Mouse (Mus musculus): ENCODE results near the gene 6430628N08Rik.

6430628N08Rik gene

GRCm38 (mm10) chr4:115890066-115890465 lies 399 bp upstream of the 6430628N08Rik start:
- DNase-seq: no peak

- no peak for DNase-seq
These were observed 3.8 kb downstream of the 6430628N08Rik start for GRCm38 (mm10) chr4:115894281-115894680.

GRCm38 (mm10) chr4:115897901-115898631 lies 7.6 kb downstream of the 6430628N08Rik start:
- no peak for DNase-seq

- DNase-seq: peak; percentile 69
These were observed 12.4 kb downstream of the 6430628N08Rik start for GRCm38 (mm10) chr4:115902816-115903215.

GRCm38 (mm10) chr4:115904375-115904774 lies 13.9 kb downstream of the 6430628N08Rik start:
- no peak for DNase-seq

- DNase-seq: no peak
These were observed 15.2 kb downstream of the 6430628N08Rik start for GRCm38 (mm10) chr4:115905701-115906100.

GRCm38 (mm10) chr4:115906791-115907190 lies 16.3 kb downstream of the 6430628N08Rik start:
- no peak for DNase-seq

- DNase-seq: no peak
These were observed 17.5 kb downstream of the 6430628N08Rik start for GRCm38 (mm10) chr4:115907994-115908393.

GRCm38 (mm10) chr4:115908641-115909040 lies 18.2 kb downstream of the 6430628N08Rik start:
- no peak for DNase-seq

- DNase-seq: no peak
These were observed 21.1 kb downstream of the 6430628N08Rik start for GRCm38 (mm10) chr4:115911586-115911985.

GRCm38 (mm10) chr4:115919911-115920310 lies 29.4 kb downstream of the 6430628N08Rik start:
- DNase-seq: no peak

- DNase-seq: no peak
These were observed 32.2 kb downstream of the 6430628N08Rik start for GRCm38 (mm10) chr4:115922688-115923087.

- no peak for DNase-seq
These were observed 32.9 kb downstream of the 6430628N08Rik start for GRCm38 (mm10) chr4:115923262-115923880.

- no peak for DNase-seq
These were observed 37.2 kb downstream of the 6430628N08Rik start for GRCm38 (mm10) chr4:115927637-115928036.

- DNase-seq: no peak
These were observed 41.2 kb downstream of the 6430628N08Rik start for GRCm38 (mm10) chr4:115931556-115932088.

- DNase-seq: no peak
These were observed 45.5 kb downstream of the 6430628N08Rik start for GRCm38 (mm10) chr4:115935835-115936581.

GRCm38 (mm10) chr4:115936646-115937045 lies 46.2 kb downstream of the 6430628N08Rik start:
- no peak for DNase-seq

GRCm38 (mm10) chr4:115937061-115937976 lies 46.9 kb downstream of the 6430628N08Rik start:
- DNase-seq: no peak

GRCm38 (mm10) chr4:115938276-115939160 lies 48.1 kb downstream of the 6430628N08Rik start:
- no peak for DNase-seq

GRCm38 (mm10) chr4:115939295-115940102 lies 49.0 kb downstream of the 6430628N08Rik start, which contains the start of gene Dmbx1:
TSS of gene Dmbx1 (minus strand) at chr4:115939926.
- DNase-seq: no peak
